Mouse (Mus musculus): Measurements from ENCODE around the gene Slco1a4. TPM values are rescaled to one million over a fixed set of nuclear protein-coding genes. Genes with fewer than 3 reads are reported as not detected.
A peak's percentile ranks its signal among the peaks of the same experiment; 100 is the strongest.
"Not testable (repeated sequence)": the region's sequence is repeated elsewhere in the genome, so short reads cannot be mapped to it uniquely, and the experiment has no call there.

Slco1a4 gene
- total RNA-seq (2014; rRNA removed) (1.8 and 2.6 TPM in 2 replicates), polyA plus RNA-seq (2015; fragmentation: Nextera tagmentation; extraction: Ambion mirVana) (1.8 and 3.1 TPM in 2 replicates)

DNA sequence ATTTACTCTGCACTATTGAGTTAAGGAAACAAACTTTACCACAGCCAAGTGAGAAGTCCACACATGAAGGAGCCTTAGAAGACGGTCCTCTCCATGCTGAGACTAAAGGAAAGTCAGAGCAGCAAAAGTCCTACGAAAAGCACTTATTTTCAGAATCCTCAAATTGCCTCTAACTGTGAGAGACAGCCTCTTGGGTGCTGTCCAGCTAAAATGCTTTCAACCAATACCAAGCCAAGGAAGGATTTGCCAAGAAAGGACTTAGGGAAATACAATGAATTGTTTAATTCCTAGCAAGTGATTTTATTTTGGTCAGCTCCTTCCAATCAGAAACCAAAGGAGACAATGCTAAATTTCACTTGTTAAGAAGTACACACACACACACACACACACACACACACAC, at the start of gene Slco1a4:
Slco1a4 (minus strand) TSS at position 115 of the 400 bp plus-strand sequence.
- Histone ChIP-seq H3K9me3 (ENCODE audit: low read length) (no peaks in the 10 kb centered on the region), H3K27ac (ENCODE audit: low read depth, low read length) (no peak within 1 kb of the TSS), H3K27me3 (ENCODE audit: insufficient read depth, low read length) (no peaks in the 10 kb centered on the region), H3K4me3 (ENCODE audit: low read depth, low read length) (no peak within 1 kb of the TSS), H3K4me2 (ENCODE audit: low read depth, low read length, poor library complexity, severe bottlenecking) (no peak within 1 kb of the TSS), H3K9ac (replicated peaks; ENCODE audit: low read length, poor library complexity, severe bottlenecking) (no peak within 1 kb of the TSS), H3K36me3 (ENCODE audit: insufficient read depth, low read length) (no peaks in the 10 kb centered on the region), H3K4me1 (ENCODE audit: insufficient read depth, low read length) (no peaks in the 10 kb centered on the region)
- 59% methylated on average over 2 of the region's 2 CpGs for WGBS
- DNase-seq (ENCODE audit: low spot score) (peak; percentile 26), ATAC-seq (ENCODE audit: low FRiP score) (no peak)
- TF ChIP-seq CTCF (IDR thresholded peaks at IDR 0.05) = no peak

- WGBS = 73% methylated on average over 2 of the region's 2 CpGs
- H3K27me3 ChIP-seq (ENCODE audit: insufficient read depth, low read length) = no peaks in the 10 kb centered on the region
- ATAC-seq (ENCODE audit: low FRiP score) = no peak
- no peak overlapping the region for H3K9ac ChIP-seq (replicated peaks; ENCODE audit: low read length, poor library complexity, severe bottlenecking)
- H3K36me3 ChIP-seq (ENCODE audit: insufficient read depth, low read length) = no peaks in the 10 kb centered on the region
- no peak overlapping the region for H3K27ac ChIP-seq (ENCODE audit: low read depth, low read length)
- no peak for DNase-seq (ENCODE audit: low spot score)
- H3K4me3 ChIP-seq (ENCODE audit: low read depth, low read length) = no peak overlapping the region
- no peak overlapping the region for H3K4me2 ChIP-seq (ENCODE audit: low read depth, low read length, poor library complexity, severe bottlenecking)
- no peaks in the 10 kb centered on the region for H3K4me1 ChIP-seq (ENCODE audit: insufficient read depth, low read length)
- no peak for TF ChIP-seq CTCF (IDR thresholded peaks at IDR 0.05)
- H3K9me3 ChIP-seq (ENCODE audit: low read length) = no peaks in the 10 kb centered on the region
These were observed 42.2 kb upstream of the Slco1a4 start for GRCm38 (mm10) chr6:141898197-141898596.

DNA sequence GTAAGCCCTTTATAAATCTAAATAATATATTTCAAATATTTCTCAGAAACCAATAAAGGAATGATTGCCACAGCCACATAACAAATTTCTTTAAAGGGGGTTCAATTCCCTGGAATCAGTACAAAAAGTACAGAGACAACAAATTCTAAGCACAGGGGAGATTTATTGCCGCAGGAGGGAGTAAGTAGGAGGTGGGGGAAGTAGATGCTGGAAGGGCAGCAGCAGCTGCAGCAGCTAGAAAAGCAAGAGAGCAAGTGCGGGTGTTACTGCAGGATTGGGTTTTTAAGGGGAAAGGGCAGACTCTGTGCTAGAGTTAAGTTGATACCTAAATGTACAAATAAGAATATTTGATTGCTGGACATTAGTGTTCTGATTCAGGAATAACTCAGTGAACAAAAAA, 33.7 kb upstream of the Slco1a4 start:
- no peaks in the 10 kb centered on the region for H3K9me3 ChIP-seq (ENCODE audit: low read length)
- H3K4me2 ChIP-seq (ENCODE audit: low read depth, low read length, poor library complexity, severe bottlenecking) = no peak overlapping the region
- DNase-seq (ENCODE audit: low spot score) (no peak), ATAC-seq (ENCODE audit: low FRiP score) (no peak)
- no peaks in the 10 kb centered on the region for H3K36me3 ChIP-seq (ENCODE audit: insufficient read depth, low read length)
- H3K4me3 ChIP-seq (ENCODE audit: low read depth, low read length) = no peak overlapping the region
- H3K27ac ChIP-seq (ENCODE audit: low read depth, low read length) = no peak overlapping the region
- WGBS = 72% methylated on average over 2 of the region's 2 CpGs
- H3K4me1 ChIP-seq (ENCODE audit: insufficient read depth, low read length) = no peaks in the 10 kb centered on the region
- TF ChIP-seq CTCF (IDR thresholded peaks at IDR 0.05) = no peak
- H3K9ac ChIP-seq (replicated peaks; ENCODE audit: low read length, poor library complexity, severe bottlenecking) = no peak overlapping the region
- no peaks in the 10 kb centered on the region for H3K27me3 ChIP-seq (ENCODE audit: insufficient read depth, low read length)

DNA sequence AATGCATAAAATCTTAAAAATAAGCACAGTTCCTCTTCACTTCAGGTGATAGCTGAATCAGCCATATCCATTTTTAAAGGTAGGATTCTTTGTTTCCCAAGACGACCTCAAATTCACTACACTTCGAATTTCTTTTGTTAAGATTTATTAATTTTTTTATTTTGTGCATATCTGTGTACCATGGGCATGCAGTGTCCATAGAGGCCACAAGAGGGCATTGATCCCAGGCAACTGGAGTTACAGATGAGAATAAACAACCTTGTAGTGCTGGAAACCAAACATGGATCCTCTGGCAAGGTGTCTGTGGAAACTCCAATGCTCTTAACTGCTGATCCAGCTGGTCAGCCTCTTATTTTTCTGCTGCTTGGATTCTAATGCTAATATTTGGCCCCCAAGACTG, 32.2 kb upstream of the Slco1a4 start:
- 75% methylated on average over 2 of the region's 2 CpGs for WGBS
- no peak for ATAC-seq (ENCODE audit: low FRiP score)
- Histone ChIP-seq H3K4me3 (ENCODE audit: low read depth, low read length) (no peak overlapping the region), H3K27ac (ENCODE audit: low read depth, low read length) (no peak overlapping the region), H3K9me3 (ENCODE audit: low read length) (no peaks in the 10 kb centered on the region), H3K4me2 (ENCODE audit: low read depth, low read length, poor library complexity, severe bottlenecking) (no peak overlapping the region), H3K27me3 (ENCODE audit: insufficient read depth, low read length) (no peaks in the 10 kb centered on the region), H3K36me3 (ENCODE audit: insufficient read depth, low read length) (no peaks in the 10 kb centered on the region), H3K9ac (replicated peaks; ENCODE audit: low read length, poor library complexity, severe bottlenecking) (no peak overlapping the region), H3K4me1 (ENCODE audit: insufficient read depth, low read length) (no peaks in the 10 kb centered on the region)
- no peak for DNase-seq (ENCODE audit: low spot score)
- TF ChIP-seq CTCF (IDR thresholded peaks at IDR 0.05) = peak; percentile 35

DNA sequence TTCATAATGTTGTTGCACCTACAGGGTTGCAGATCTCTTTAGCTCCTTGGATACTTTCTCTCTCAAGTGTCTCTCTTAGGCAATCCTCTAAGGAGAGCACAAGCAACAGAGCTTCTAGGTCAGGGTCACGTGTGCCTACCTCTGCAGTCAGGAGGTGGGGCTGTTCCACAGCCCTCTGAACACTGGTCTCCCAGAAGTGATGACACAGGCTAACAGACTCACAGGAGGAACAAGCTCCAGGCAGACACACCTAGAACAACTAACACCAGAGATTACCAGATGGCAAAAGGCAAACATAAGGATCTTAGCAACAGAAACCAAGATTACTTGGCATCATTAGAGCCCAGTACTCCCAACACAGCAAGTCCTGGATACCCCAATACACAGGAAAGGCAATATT, 26.6 kb upstream of the Slco1a4 start:
- H3K9ac ChIP-seq (replicated peaks; ENCODE audit: low read length, poor library complexity, severe bottlenecking) = no peak overlapping the region
- DNase-seq (ENCODE audit: low spot score) (no peak), ATAC-seq (ENCODE audit: low FRiP score) (no peak)
- H3K27me3 ChIP-seq (ENCODE audit: insufficient read depth, low read length) = no peaks in the 10 kb centered on the region
- H3K36me3 ChIP-seq (ENCODE audit: insufficient read depth, low read length) = no peaks in the 10 kb centered on the region
- 74% methylated on average over 1 of the region's 1 CpGs for WGBS
- H3K4me2 ChIP-seq (ENCODE audit: low read depth, low read length, poor library complexity, severe bottlenecking) = no peak overlapping the region
- H3K4me3 ChIP-seq (ENCODE audit: low read depth, low read length) = no peak overlapping the region
- no peaks in the 10 kb centered on the region for H3K4me1 ChIP-seq (ENCODE audit: insufficient read depth, low read length)
- TF ChIP-seq CTCF (IDR thresholded peaks at IDR 0.05) = no peak
- H3K9me3 ChIP-seq (ENCODE audit: low read length) = no peaks in the 10 kb centered on the region
- no peak overlapping the region for H3K27ac ChIP-seq (ENCODE audit: low read depth, low read length)

DNA sequence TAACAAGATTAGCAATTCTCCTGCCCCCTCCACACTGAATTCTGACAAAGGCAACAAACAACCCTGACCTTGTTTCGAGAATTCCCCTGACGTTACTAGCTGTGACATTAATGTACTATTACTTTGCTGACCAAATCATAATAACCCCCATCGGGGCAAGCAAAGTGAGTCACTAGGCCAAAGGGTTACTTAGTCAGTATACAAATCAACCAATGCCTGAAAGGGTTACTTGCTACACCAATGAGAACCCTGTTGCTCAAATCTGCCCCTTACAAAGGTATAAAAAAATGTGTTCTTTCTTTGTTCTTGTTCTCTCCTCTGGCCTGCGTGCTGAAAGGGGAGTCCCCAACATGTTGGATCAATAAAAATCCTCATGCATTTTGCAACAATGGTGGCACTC, 19.7 kb upstream of the Slco1a4 start:
- not testable (repeated sequence) for H3K4me2 ChIP-seq (ENCODE audit: low read depth, low read length, poor library complexity, severe bottlenecking); H3K36me3 ChIP-seq (ENCODE audit: insufficient read depth, low read length); DNase-seq (ENCODE audit: low spot score); H3K9me3 ChIP-seq (ENCODE audit: low read length); H3K9ac ChIP-seq (replicated peaks; ENCODE audit: low read length, poor library complexity, severe bottlenecking); ATAC-seq (ENCODE audit: low FRiP score); H3K27ac ChIP-seq (ENCODE audit: low read depth, low read length); H3K27me3 ChIP-seq (ENCODE audit: insufficient read depth, low read length); H3K4me1 ChIP-seq (ENCODE audit: insufficient read depth, low read length); H3K4me3 ChIP-seq (ENCODE audit: low read depth, low read length)
- WGBS = 67% methylated on average over 4 of the region's 4 CpGs
